Mouse (Mus musculus) heart, embryonic 10.5 days (tissue): ENCODE measurements at regions not wholly inside any gene's neighbourhood (a gene's known extent, or its start where the extent isn't known, plus 50 kb on each side); places are given as distances from the start of the nearest gene placed in this dataset.
A peak's percentile ranks its signal among the peaks of the same experiment; 100 is the strongest.

Source experiments
- DNase-seq: peaks from one replicate; pipeline ENCODE4 v3.0.0-alpha.2; 2017; ENCODE audit warnings: low spot score
- H3K27ac ChIP-seq: fragments of 300-500 bp; sonication (generic); 2 replicates; pipeline ENCODE4 v1.5.1; 2016; ENCODE audit warnings: mild to moderate bottlenecking
- H3K27me3 ChIP-seq: fragments of 300-500 bp; sonication (generic); 2 replicates; pipeline ENCODE4 v1.6.1; 2016; ENCODE audit warnings: mild to moderate bottlenecking; ENCODE audit not compliant: poor library complexity, insufficient read depth, severe bottlenecking
- H3K36me3 ChIP-seq: fragments of 300-500 bp; sonication (generic); 2 replicates; pipeline ENCODE4 v1.6.1; 2016; ENCODE audit warnings: mild to moderate bottlenecking, moderate library complexity
- H3K4me1 ChIP-seq: fragments of 300-500 bp; sonication (generic); 2 replicates; pipeline ENCODE4 v1.6.1; 2016; ENCODE audit warnings: mild to moderate bottlenecking
- H3K4me3 ChIP-seq: fragments of 300-500 bp; sonication (generic); 2 replicates; pipeline ENCODE4 v1.5.1; 2016; ENCODE audit warnings: mild to moderate bottlenecking, moderate library complexity
- H3K9me3 ChIP-seq: fragments of 300-500 bp; sonication (generic); 2 replicates; pipeline ENCODE4 v1.6.1; 2016; ENCODE audit warnings: mild to moderate bottlenecking, moderate library complexity
- WGBS: fragments of 180-500 bp; shearing (Covaris S2); methylation state at CpG from one replicate; pipeline ENCODE4 v1.1.7; 2016; 5-methylcytosine and 5-hydroxymethylcytosine counted together

GRCm38 (mm10) chr14:80269179-80269951, 285.5 kb downstream of the Olfm4 start:
- Histone ChIP-seq H3K36me3 (no peaks in the 10 kb centered on the region), H3K27me3 (no peaks in the 10 kb centered on the region), H3K27ac (no peak overlapping the region), H3K4me3 (no peak overlapping the region), H3K4me1 (no peaks in the 10 kb centered on the region), H3K9me3 (no peaks in the 10 kb centered on the region)
- WGBS, result 55% methylated on average over 7 of the region's 7 CpGs
- DNase-seq, result peak; percentile 76

GRCm38 (mm10) chr14:80270063-80270462, 286.2 kb downstream of the Olfm4 start:
- no peak overlapping the region for H3K27ac ChIP-seq
- no peaks in the 10 kb centered on the region for H3K36me3 ChIP-seq
- H3K4me1 ChIP-seq, result no peaks in the 10 kb centered on the region
- no peaks in the 10 kb centered on the region for H3K27me3 ChIP-seq
- no peak for DNase-seq
- H3K4me3 ChIP-seq, result no peak overlapping the region
- H3K9me3 ChIP-seq, result no peaks in the 10 kb centered on the region
- WGBS, result 72% methylated on average over 13 of the region's 13 CpGs

GRCm38 (mm10) chr14:80280188-80280587, 296.3 kb downstream of the Olfm4 start:
- 74% methylated on average over 4 of the region's 4 CpGs for WGBS
- no peaks in the 10 kb centered on the region for H3K9me3 ChIP-seq
- no peak for DNase-seq
- no peak overlapping the region for H3K4me3 ChIP-seq
- H3K4me1 ChIP-seq, result no peaks in the 10 kb centered on the region
- H3K27ac ChIP-seq, result no peak overlapping the region
- H3K36me3 ChIP-seq, result no peaks in the 10 kb centered on the region
- no peaks in the 10 kb centered on the region for H3K27me3 ChIP-seq

GRCm38 (mm10) chr14:80283726-80284125, 299.8 kb downstream of the Olfm4 start:
- Histone ChIP-seq H3K27ac (no peak overlapping the region), H3K4me3 (no peak overlapping the region), H3K27me3 (no peaks in the 10 kb centered on the region), H3K4me1 (no peaks in the 10 kb centered on the region), H3K9me3 (no peaks in the 10 kb centered on the region), H3K36me3 (no peaks in the 10 kb centered on the region)
- 58% methylated on average over 2 of the region's 2 CpGs for WGBS
- no peak for DNase-seq

GRCm38 (mm10) chr14:80291360-80291759, 307.5 kb downstream of the Olfm4 start:
- H3K27me3 ChIP-seq, result no peaks in the 10 kb centered on the region
- H3K36me3 ChIP-seq, result no peaks in the 10 kb centered on the region
- no peak overlapping the region for H3K27ac ChIP-seq
- H3K4me3 ChIP-seq, result no peak overlapping the region
- 64% methylated on average over 4 of the region's 4 CpGs for WGBS
- H3K9me3 ChIP-seq, result no peaks in the 10 kb centered on the region
- DNase-seq, result no peak
- no peaks in the 10 kb centered on the region for H3K4me1 ChIP-seq

GRCm38 (mm10) chr14:80293378-80293777, 309.5 kb downstream of the Olfm4 start:
- Histone ChIP-seq H3K4me3 (no peak overlapping the region), H3K27me3 (no peaks in the 10 kb centered on the region), H3K4me1 (no peaks in the 10 kb centered on the region), H3K27ac (no peak overlapping the region), H3K9me3 (no peaks in the 10 kb centered on the region), H3K36me3 (no peaks in the 10 kb centered on the region)
- no peak for DNase-seq
- 85% methylated on average over 4 of the region's 4 CpGs for WGBS

- no peaks in the 10 kb centered on the region for H3K4me1 ChIP-seq
- no peak overlapping the region for H3K4me3 ChIP-seq
- H3K27ac ChIP-seq, result no peak overlapping the region
- WGBS, result 68% methylated on average over 2 of the region's 2 CpGs
- H3K36me3 ChIP-seq, result no peaks in the 10 kb centered on the region
- no peaks in the 10 kb centered on the region for H3K9me3 ChIP-seq
- no peaks in the 10 kb centered on the region for H3K27me3 ChIP-seq
- no peak for DNase-seq
These were observed 345.8 kb downstream of the Olfm4 start for GRCm38 (mm10) chr14:80329651-80330050.

- H3K27ac ChIP-seq, result no peak overlapping the region
- no peaks in the 10 kb centered on the region for H3K9me3 ChIP-seq
- no peak for DNase-seq
- no peaks in the 10 kb centered on the region for H3K36me3 ChIP-seq
- no peaks in the 10 kb centered on the region for H3K27me3 ChIP-seq
- H3K4me1 ChIP-seq, result no peaks in the 10 kb centered on the region
- no peak overlapping the region for H3K4me3 ChIP-seq
These were observed 378.2 kb downstream of the Olfm4 start for GRCm38 (mm10) chr14:80362024-80362622.

GRCm38 (mm10) chr14:80369448-80370153, 385.7 kb downstream of the Olfm4 start:
- H3K4me1 ChIP-seq, result no peaks in the 10 kb centered on the region
- 78% methylated on average over 11 of the region's 11 CpGs for WGBS
- no peaks in the 10 kb centered on the region for H3K36me3 ChIP-seq
- no peak overlapping the region for H3K27ac ChIP-seq
- DNase-seq, result no peak
- no peak overlapping the region for H3K4me3 ChIP-seq
- no peaks in the 10 kb centered on the region for H3K27me3 ChIP-seq
- no peaks in the 10 kb centered on the region for H3K9me3 ChIP-seq

GRCm38 (mm10) chr14:80374290-80374689, 390.4 kb downstream of the Olfm4 start:
- H3K36me3 ChIP-seq, result no peaks in the 10 kb centered on the region
- H3K27me3 ChIP-seq, result no peaks in the 10 kb centered on the region
- H3K4me1 ChIP-seq, result no peaks in the 10 kb centered on the region
- no peaks in the 10 kb centered on the region for H3K9me3 ChIP-seq
- no peak overlapping the region for H3K27ac ChIP-seq
- WGBS, result 93% methylated on average over 1 of the region's 1 CpGs
- no peak for DNase-seq
- H3K4me3 ChIP-seq, result no peak overlapping the region

- no peak overlapping the region for H3K4me3 ChIP-seq
- no peaks in the 10 kb centered on the region for H3K9me3 ChIP-seq
- H3K36me3 ChIP-seq, result no peaks in the 10 kb centered on the region
- no peak overlapping the region for H3K27ac ChIP-seq
- no peaks in the 10 kb centered on the region for H3K27me3 ChIP-seq
- H3K4me1 ChIP-seq, result no peaks in the 10 kb centered on the region
- no peak for DNase-seq
- 47% methylated on average over 1 of the region's 1 CpGs for WGBS
These were observed 393.2 kb downstream of the Olfm4 start for GRCm38 (mm10) chr14:80377064-80377463.

- H3K27ac ChIP-seq, result no peak overlapping the region
- 83% methylated on average over 2 of the region's 2 CpGs for WGBS
- no peak overlapping the region for H3K4me3 ChIP-seq
- H3K27me3 ChIP-seq, result no peaks in the 10 kb centered on the region
- H3K9me3 ChIP-seq, result no peaks in the 10 kb centered on the region
- no peak for DNase-seq
- H3K36me3 ChIP-seq, result no peaks in the 10 kb centered on the region
- H3K4me1 ChIP-seq, result no peaks in the 10 kb centered on the region
These were observed 407.5 kb downstream of the Olfm4 start for GRCm38 (mm10) chr14:80391418-80391817.

- Histone ChIP-seq H3K36me3 (no peaks in the 10 kb centered on the region), H3K4me1 (no peaks in the 10 kb centered on the region), H3K9me3 (no peaks in the 10 kb centered on the region), H3K4me3 (no peak overlapping the region), H3K27ac (no peak overlapping the region), H3K27me3 (no peaks in the 10 kb centered on the region)
- WGBS, result 79% methylated on average over 2 of the region's 2 CpGs
- no peak for DNase-seq
These were observed 424.4 kb downstream of the Olfm4 start for GRCm38 (mm10) chr14:80408317-80408716.
